Mouse (Mus musculus) small intestine, adult 2 months (tissue): ENCODE measurements around the gene Mapkapk2.

Experiments
- CTCF ChIP-seq: fragments of 200-500 bp; IDR thresholded peaks from 2 replicates; pipeline ENCODE4 v1.5.1; 2012; ENCODE audit warnings: low read depth, mild to moderate bottlenecking, control low read depth, inconsistent platforms, low read length, moderate library complexity, mixed read lengths; ENCODE audit not compliant: insufficient replicate concordance, insufficient read length; ENCODE audit errors: extremely low read depth
- POLR2A ChIP-seq: fragments of 200-500 bp; IDR thresholded peaks from 2 replicates; pipeline ENCODE4 v1.6.1; 2012; ENCODE audit warnings: low read depth, mild to moderate bottlenecking, control low read depth, inconsistent platforms, low read length, moderate library complexity

DNA sequence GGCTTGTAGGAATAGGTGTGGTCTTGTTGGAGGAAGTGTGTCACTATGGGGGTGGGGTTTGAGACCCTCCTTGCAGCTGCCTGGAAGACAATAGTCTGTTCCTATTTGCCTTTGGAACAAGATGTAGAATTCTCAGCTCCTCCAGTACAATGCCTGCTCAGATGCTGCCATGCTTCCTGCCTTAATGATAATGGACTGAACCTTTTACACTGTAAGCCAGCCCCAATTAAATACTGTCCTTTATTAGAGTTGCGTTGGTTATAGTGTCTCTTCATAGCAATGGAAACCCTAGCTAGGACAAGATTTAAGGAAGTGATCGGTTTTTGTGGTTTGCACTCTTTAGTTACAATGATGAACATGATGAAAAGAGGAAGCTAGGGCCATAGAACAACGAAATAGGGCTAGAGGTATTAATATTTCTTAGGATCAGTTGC lies 48.6 kb upstream of the Mapkapk2 start:
- TF ChIP-seq CTCF (no peak), POLR2A (no peak)
